Mouse (Mus musculus): ENCODE results near the gene Ino80e. TPM values are rescaled to one million over a fixed set of nuclear protein-coding genes. Genes with fewer than 3 reads are reported as not detected.

The Ino80e gene
- polyA plus RNA-seq, 1 experiment from 2014 or later: 94.4 TPM

GRCm38 (mm10) chr7:126803181-126803580 is 59.0 kb downstream of the Ino80e start:
- H3K4me2 ChIP-seq: no peak overlapping the region
- H3K9ac ChIP-seq: no peak overlapping the region
- 91% methylated on average over 6 of the region's 6 CpGs for WGBS
- ATAC-seq (replicated peaks): no peak
- no peak overlapping the region for H3K27ac ChIP-seq
- H3K4me3 ChIP-seq: no peak overlapping the region
- H3K36me3 ChIP-seq (replicated peaks): no peaks in the 10 kb centered on the region
- H3K4me1 ChIP-seq: peaks cover 18% of the 10 kb centered on the region
- no peaks in the 10 kb centered on the region for H3K9me3 ChIP-seq
- H3K27me3 ChIP-seq (replicated peaks): no peaks in the 10 kb centered on the region

- Histone ChIP-seq H3K9me3 (no peaks in the 10 kb centered on the region), H3K9ac (no peak overlapping the region), H3K4me3 (no peak overlapping the region), H3K27ac (no peak overlapping the region), H3K27me3 (replicated peaks) (no peaks in the 10 kb centered on the region), H3K4me1 (peaks cover 23% of the 10 kb centered on the region), H3K36me3 (replicated peaks) (no peaks in the 10 kb centered on the region), H3K4me2 (no peak overlapping the region)
- ATAC-seq (replicated peaks): no peak
- WGBS: 87% methylated on average over 11 of the region's 11 CpGs
These were observed 59.9 kb downstream of the Ino80e start for GRCm38 (mm10) chr7:126802134-126802889.

GRCm38 (mm10) chr7:126801057-126801422 is 61.1 kb downstream of the Ino80e start:
- no peak for ATAC-seq (replicated peaks)
- Histone ChIP-seq H3K4me1 (peaks cover 35% of the 10 kb centered on the region), H3K27ac (no peak overlapping the region), H3K4me2 (no peak overlapping the region), H3K27me3 (replicated peaks) (no peaks in the 10 kb centered on the region), H3K36me3 (replicated peaks) (no peaks in the 10 kb centered on the region; the same call in 1 of the 2 replicates), H3K9me3 (no peaks in the 10 kb centered on the region), H3K9ac (peak overlapping the region; percentile 8; the same call in 1 of the 2 replicates), H3K4me3 (no peak overlapping the region)
- 96% methylated on average over 16 of the region's 16 CpGs for WGBS

Other genes starting within 250 kb of the Ino80e start
- 11.5 and 13.0 TPM in 2 replicates for gene Nupr1, start 231.5 kb downstream of the Ino80e start, polyA plus RNA-seq (2015; fragmentation: Nextera tagmentation; extraction: Ambion mirVana)
- 62.3 and 72.4 TPM in 2 replicates for gene Sgf29, start 213.1 kb downstream of the Ino80e start, polyA plus RNA-seq (2015; fragmentation: Nextera tagmentation; extraction: Ambion mirVana)
- gene Sult1a1, start 185.9 kb downstream of the Ino80e start, polyA plus RNA-seq (2015; fragmentation: Nextera tagmentation; extraction: Ambion mirVana): 8.3 and 8.9 TPM in 2 replicates
- gene Bola2, start 167.0 kb downstream of the Ino80e start, polyA plus RNA-seq (2015; fragmentation: Nextera tagmentation; extraction: Ambion mirVana): 116 and 126 TPM in 2 replicates
- 18.3 and 20.9 TPM in 2 replicates for gene Slx1b, start 166.6 kb downstream of the Ino80e start, polyA plus RNA-seq (2015; fragmentation: Nextera tagmentation; extraction: Ambion mirVana)
- 119 and 127 TPM in 2 replicates for gene Coro1a, start 154.6 kb downstream of the Ino80e start, polyA plus RNA-seq (2015; fragmentation: Nextera tagmentation; extraction: Ambion mirVana)
- 110 and 111 TPM in 2 replicates for gene Mapk3, start 102.8 kb downstream of the Ino80e start, polyA plus RNA-seq (2015; fragmentation: Nextera tagmentation; extraction: Ambion mirVana)
- gene Gdpd3, start 96.0 kb downstream of the Ino80e start, polyA plus RNA-seq (2015; fragmentation: Nextera tagmentation; extraction: Ambion mirVana): 2.2 and 2.3 TPM in 2 replicates
- 201 and 224 TPM in 2 replicates for gene Ypel3, start 85.4 kb downstream of the Ino80e start, polyA plus RNA-seq (2015; fragmentation: Nextera tagmentation; extraction: Ambion mirVana)
- gene Tbx6, start 80.9 kb downstream of the Ino80e start, polyA plus RNA-seq (2015; fragmentation: Nextera tagmentation; extraction: Ambion mirVana): 0.37 and 0.57 TPM in 2 replicates
- gene Ppp4c, start 69.9 kb downstream of the Ino80e start, polyA plus RNA-seq (2015; fragmentation: Nextera tagmentation; extraction: Ambion mirVana): 191 and 192 TPM in 2 replicates
- 60.4 and 65.4 TPM in 2 replicates for gene Fam57b, start 64.7 kb downstream of the Ino80e start, polyA plus RNA-seq (2015; fragmentation: Nextera tagmentation; extraction: Ambion mirVana)
- not detected in 2 replicates for gene 4930451I11Rik, start 30.7 kb downstream of the Ino80e start, polyA plus RNA-seq (2015; fragmentation: Nextera tagmentation; extraction: Ambion mirVana)
- 19.8 and 23.8 TPM in 2 replicates for gene Doc2a, start 15.0 kb downstream of the Ino80e start, polyA plus RNA-seq (2015; fragmentation: Nextera tagmentation; extraction: Ambion mirVana)
- 16.7 and 22.8 TPM in 2 replicates for gene Hirip3, start 405 bp downstream of the Ino80e start, polyA plus RNA-seq (2015; fragmentation: Nextera tagmentation; extraction: Ambion mirVana)
- 66.8 and 70.9 TPM in 2 replicates for gene Taok2, start 22.3 kb upstream of the Ino80e start, polyA plus RNA-seq (2015; fragmentation: Nextera tagmentation; extraction: Ambion mirVana)
- gene Tmem219, start 60.5 kb upstream of the Ino80e start, polyA plus RNA-seq (2015; fragmentation: Nextera tagmentation; extraction: Ambion mirVana): 33.2 and 36.1 TPM in 2 replicates
- gene Kctd13, start 66.5 kb upstream of the Ino80e start, polyA plus RNA-seq (2015; fragmentation: Nextera tagmentation; extraction: Ambion mirVana): 133 and 136 TPM in 2 replicates
- 7.8 and 8.9 TPM in 2 replicates for gene Asphd1, start 87.2 kb upstream of the Ino80e start, polyA plus RNA-seq (2015; fragmentation: Nextera tagmentation; extraction: Ambion mirVana)
- gene Sez6l2, start 88.2 kb upstream of the Ino80e start, polyA plus RNA-seq (2015; fragmentation: Nextera tagmentation; extraction: Ambion mirVana): 50.5 and 56.2 TPM in 2 replicates
- 136 and 150 TPM in 2 replicates for gene Cdipt, start 113.5 kb upstream of the Ino80e start, polyA plus RNA-seq (2015; fragmentation: Nextera tagmentation; extraction: Ambion mirVana)
- 1.1 and 1.5 TPM in 2 replicates for gene Cdiptos, start 113.7 kb upstream of the Ino80e start, polyA plus RNA-seq (2015; fragmentation: Nextera tagmentation; extraction: Ambion mirVana)
- 4.0 and 4.5 TPM in 2 replicates for gene Mvp, start 152.2 kb upstream of the Ino80e start, polyA plus RNA-seq (2015; fragmentation: Nextera tagmentation; extraction: Ambion mirVana)
- 1.0 TPM in 1 of 2 replicates, not detected in the other for gene Pagr1b, start 154.1 kb upstream of the Ino80e start, polyA plus RNA-seq (2015; fragmentation: Nextera tagmentation; extraction: Ambion mirVana)
- gene Pagr1a, start 155.0 kb upstream of the Ino80e start, polyA plus RNA-seq (2015; fragmentation: Nextera tagmentation; extraction: Ambion mirVana): 46.9 and 73.4 TPM in 2 replicates
- 44.9 and 52.6 TPM in 2 replicates for gene Gm42742, start 158.7 kb upstream of the Ino80e start, polyA plus RNA-seq (2015; fragmentation: Nextera tagmentation; extraction: Ambion mirVana)
- 40.7 and 42.3 TPM in 2 replicates for gene Prrt2, start 158.8 kb upstream of the Ino80e start, polyA plus RNA-seq (2015; fragmentation: Nextera tagmentation; extraction: Ambion mirVana)
- gene Maz, start 164.7 kb upstream of the Ino80e start, polyA plus RNA-seq (2015; fragmentation: Nextera tagmentation; extraction: Ambion mirVana): 78.0 and 89.8 TPM in 2 replicates
- 21.4 and 24.8 TPM in 2 replicates for gene Kif22, start 180.1 kb upstream of the Ino80e start, polyA plus RNA-seq (2015; fragmentation: Nextera tagmentation; extraction: Ambion mirVana)
- gene Zg16, start 225.0 kb upstream of the Ino80e start, polyA plus RNA-seq (2015; fragmentation: Nextera tagmentation; extraction: Ambion mirVana): not detected in 2 replicates
- gene AI467606, start 229.0 kb upstream of the Ino80e start, polyA plus RNA-seq (2015; fragmentation: Nextera tagmentation; extraction: Ambion mirVana): 1.9 and 2.3 TPM in 2 replicates

Measured in midbrain, embryonic 15.5 days (tissue).